Mouse (Mus musculus) hindbrain, embryonic 12.5 days (tissue): ENCODE measurements at regions not wholly inside any gene's neighbourhood (a gene's known extent, or its start where the extent isn't known, plus 50 kb on each side); places are given as distances from the start of the nearest gene placed in this dataset.

Source experiments
- ATAC-seq: fragments of 200-750 bp; cut with Nextera tagmentation; 2 replicates; pipeline ENCODE4 v1.8.0; 2017; ENCODE audit warnings: moderate TSS enrichment; ENCODE audit not compliant: low FRiP score
- H3K27ac ChIP-seq: fragments of 300-500 bp; sonication (generic); 2 replicates; pipeline ENCODE4 v1.5.1; 2016; ENCODE audit warnings: mild to moderate bottlenecking
- H3K27me3 ChIP-seq: fragments of 300-500 bp; sonication (generic); 2 replicates; pipeline ENCODE4 v1.6.1; 2016; ENCODE audit warnings: mild to moderate bottlenecking
- H3K36me3 ChIP-seq: fragments of 300-500 bp; sonication (generic); 2 replicates; pipeline ENCODE4 v1.6.1; 2016; ENCODE audit warnings: mild to moderate bottlenecking
- H3K4me1 ChIP-seq: fragments of 300-500 bp; sonication (generic); 2 replicates; pipeline ENCODE4 v1.6.1; 2016
- H3K4me2 ChIP-seq: fragments of 300-500 bp; sonication (generic); replicated peaks from 2 replicates; pipeline ENCODE4 v1.6.1; 2016; ENCODE audit warnings: mild to moderate bottlenecking
- H3K4me3 ChIP-seq: fragments of 300-500 bp; sonication (generic); 2 replicates; pipeline ENCODE4 v1.5.1; 2016; ENCODE audit warnings: mild to moderate bottlenecking
- H3K9ac ChIP-seq: fragments of 300-500 bp; sonication (generic); 2 replicates; pipeline ENCODE4 v1.6.1; 2016; ENCODE audit warnings: mild to moderate bottlenecking, moderate library complexity
- H3K9me3 ChIP-seq: fragments of 300-500 bp; sonication (generic); replicated peaks from 2 replicates; pipeline ENCODE4 v1.6.1; 2016; ENCODE audit warnings: mild to moderate bottlenecking
- WGBS: fragments of 180-500 bp; shearing (Covaris S2); methylation state at CpG from one replicate; pipeline ENCODE4 v1.1.7; 2016; 5-methylcytosine and 5-hydroxymethylcytosine counted together

- Histone ChIP-seq H3K27ac (no peak overlapping the region), H3K36me3 (no peaks in the 10 kb centered on the region), H3K9ac (no peak overlapping the region), H3K4me1 (no peaks in the 10 kb centered on the region), H3K4me2 (no peak overlapping the region), H3K4me3 (no peak overlapping the region), H3K9me3 (no peaks in the 10 kb centered on the region), H3K27me3 (no peaks in the 10 kb centered on the region)
- 84% methylated on average over 7 of the region's 7 CpGs for WGBS
- ATAC-seq: no peak
Measured at GRCm38 (mm10) chr13:99115541-99115940, 69.1 kb upstream of the Zfp366 start.

GRCm38 (mm10) chr13:99114565-99114964 lies 70.1 kb upstream of the Zfp366 start:
- Histone ChIP-seq H3K9ac (no peak overlapping the region), H3K4me3 (no peak overlapping the region), H3K4me2 (no peak overlapping the region), H3K27ac (no peak overlapping the region), H3K27me3 (no peaks in the 10 kb centered on the region), H3K4me1 (no peaks in the 10 kb centered on the region), H3K9me3 (no peaks in the 10 kb centered on the region), H3K36me3 (no peaks in the 10 kb centered on the region)
- 81% methylated on average over 3 of the region's 3 CpGs for WGBS
- ATAC-seq: no peak

GRCm38 (mm10) chr13:99111736-99112386 lies 72.8 kb upstream of the Zfp366 start:
- Histone ChIP-seq H3K27me3 (no peaks in the 10 kb centered on the region), H3K4me2 (no peak overlapping the region), H3K36me3 (no peaks in the 10 kb centered on the region), H3K4me3 (no peak overlapping the region), H3K9ac (no peak overlapping the region), H3K4me1 (no peaks in the 10 kb centered on the region), H3K27ac (no peak overlapping the region), H3K9me3 (no peaks in the 10 kb centered on the region)
- no peak for ATAC-seq
- WGBS: 92% methylated on average over 1 of the region's 1 CpGs

- Histone ChIP-seq H3K4me2 (no peak overlapping the region), H3K4me1 (no peaks in the 10 kb centered on the region), H3K27ac (no peak overlapping the region), H3K27me3 (no peaks in the 10 kb centered on the region), H3K9ac (no peak overlapping the region), H3K9me3 (no peaks in the 10 kb centered on the region), H3K36me3 (no peaks in the 10 kb centered on the region), H3K4me3 (no peak overlapping the region)
- no peak for ATAC-seq
- 85% methylated on average over 4 of the region's 4 CpGs for WGBS
Measured at GRCm38 (mm10) chr13:99107983-99108382, 76.6 kb upstream of the Zfp366 start.

- no peak overlapping the region for H3K9ac ChIP-seq
- peaks cover 15% of the 10 kb centered on the region for H3K4me1 ChIP-seq
- no peaks in the 10 kb centered on the region for H3K9me3 ChIP-seq
- H3K4me3 ChIP-seq: no peak overlapping the region
- H3K4me2 ChIP-seq: no peak overlapping the region
- ATAC-seq: no peak
- no peaks in the 10 kb centered on the region for H3K27me3 ChIP-seq
- whole genome bisulfite sequencing: 85% methylated on average over 9 of the region's 9 CpGs
- no peak overlapping the region for H3K27ac ChIP-seq
- H3K36me3 ChIP-seq: no peaks in the 10 kb centered on the region
Measured at GRCm38 (mm10) chr13:99102089-99102681, 82.4 kb upstream of the Zfp366 start.

GRCm38 (mm10) chr13:99100430-99101409 lies 83.9 kb upstream of the Zfp366 start:
- peak; percentile 96 for ATAC-seq
- H3K27ac ChIP-seq: peak overlapping the region; percentile 53
- no peaks in the 10 kb centered on the region for H3K9me3 ChIP-seq
- H3K27me3 ChIP-seq: no peaks in the 10 kb centered on the region
- peak overlapping the region; percentile 17 for H3K4me3 ChIP-seq
- peaks cover 15% of the 10 kb centered on the region for H3K4me1 ChIP-seq
- 37% methylated on average over 25 of the region's 25 CpGs for WGBS
- H3K4me2 ChIP-seq: peak overlapping the region; percentile 50
- H3K36me3 ChIP-seq: no peaks in the 10 kb centered on the region
- H3K9ac ChIP-seq: no peak overlapping the region

GRCm38 (mm10) chr13:99099794-99100429 lies 84.7 kb upstream of the Zfp366 start:
- Histone ChIP-seq H3K36me3 (no peaks in the 10 kb centered on the region), H3K4me1 (peaks cover 15% of the 10 kb centered on the region), H3K27me3 (no peaks in the 10 kb centered on the region), H3K4me2 (peak overlapping the region; percentile 50), H3K27ac (peak overlapping the region; percentile 53), H3K9ac (no peak overlapping the region), H3K4me3 (peak overlapping the region; percentile 17; the same call in 1 of the 2 replicates), H3K9me3 (no peaks in the 10 kb centered on the region)
- ATAC-seq: peak; percentile 63
- WGBS: 45% methylated on average over 6 of the region's 6 CpGs

- no peak overlapping the region for H3K27ac ChIP-seq
- no peaks in the 10 kb centered on the region for H3K36me3 ChIP-seq
- H3K4me1 ChIP-seq: peaks cover 16% of the 10 kb centered on the region
- H3K4me2 ChIP-seq: no peak overlapping the region
- no peak overlapping the region for H3K4me3 ChIP-seq
- H3K27me3 ChIP-seq: no peaks in the 10 kb centered on the region
- no peak for ATAC-seq
- no peaks in the 10 kb centered on the region for H3K9me3 ChIP-seq
- WGBS: 85% methylated on average over 7 of the region's 7 CpGs
- no peak overlapping the region for H3K9ac ChIP-seq
Measured at GRCm38 (mm10) chr13:99099226-99099625, 85.4 kb upstream of the Zfp366 start.

GRCm38 (mm10) chr13:99097606-99098545 lies 86.7 kb upstream of the Zfp366 start:
- no peaks in the 10 kb centered on the region for H3K36me3 ChIP-seq

GRCm38 (mm10) chr13:99096837-99097236 lies 87.8 kb upstream of the Zfp366 start:
- Histone ChIP-seq H3K9ac (no peak overlapping the region), H3K36me3 (no peaks in the 10 kb centered on the region), H3K27me3 (no peaks in the 10 kb centered on the region), H3K9me3 (no peaks in the 10 kb centered on the region), H3K27ac (no peak overlapping the region), H3K4me3 (no peak overlapping the region), H3K4me2 (no peak overlapping the region), H3K4me1 (peaks cover 36% of the 10 kb centered on the region)
- no peak for ATAC-seq
- WGBS: 94% methylated on average over 6 of the region's 6 CpGs

More at GRCm38 (mm10) chr13:99097606-99098545, 86.7 kb upstream of the Zfp366 start:
- no peak overlapping the region for H3K4me2 ChIP-seq
- peaks cover 28% of the 10 kb centered on the region for H3K4me1 ChIP-seq
- H3K9ac ChIP-seq: no peak overlapping the region
- no peak overlapping the region for H3K4me3 ChIP-seq
- WGBS: 94% methylated on average over 6 of the region's 6 CpGs
- H3K27ac ChIP-seq: no peak overlapping the region
- H3K27me3 ChIP-seq: no peaks in the 10 kb centered on the region
- no peaks in the 10 kb centered on the region for H3K9me3 ChIP-seq
- ATAC-seq: no peak

GRCm38 (mm10) chr13:99095006-99095405 lies 89.6 kb upstream of the Zfp366 start:
- H3K36me3 ChIP-seq: no peaks in the 10 kb centered on the region
- no peaks in the 10 kb centered on the region for H3K9me3 ChIP-seq
- H3K4me3 ChIP-seq: no peak overlapping the region
- no peak overlapping the region for H3K9ac ChIP-seq
- ATAC-seq: no peak
- H3K4me1 ChIP-seq: peaks cover 29% of the 10 kb centered on the region
- no peaks in the 10 kb centered on the region for H3K27me3 ChIP-seq
- H3K27ac ChIP-seq: no peak overlapping the region
- no peak overlapping the region for H3K4me2 ChIP-seq
- WGBS: 92% methylated on average over 5 of the region's 5 CpGs
